Mouse (Mus musculus) bone marrow, adult 2 months (tissue): ENCODE measurements around the gene Prr5.

Source experiments
- CTCF ChIP-seq: fragments of 200-500 bp; IDR thresholded peaks from 2 replicates; pipeline ENCODE4 v1.5.1; 2011; ENCODE audit warnings: low read length, control low read depth; ENCODE audit not compliant: control insufficient read depth, insufficient read depth
- POLR2A ChIP-seq: fragments of 200-500 bp; IDR thresholded peaks from 2 replicates; pipeline ENCODE4 v1.6.1; 2011; ENCODE audit warnings: low read depth, mild to moderate bottlenecking, control low read depth, low read length, borderline replicate concordance; ENCODE audit not compliant: control insufficient read depth

GRCm38 (mm10) chr15:84641948-84642347 is 27.5 kb upstream of the Prr5 start:
- TF ChIP-seq CTCF (no peak), POLR2A (no peak)
